Mouse (Mus musculus) myocyte (in vitro differentiated cells): ENCODE measurements around the gene Hoxd12.

Experiments used
- MAX ChIP-seq: IDR thresholded peaks from one replicate; pipeline ENCODE4 v1.6.1; 2011; ENCODE audit warnings: low read depth, mild to moderate bottlenecking, control low read depth
- MYOD1 ChIP-seq, 3 experiments: IDR thresholded peaks; one replicate each; pipeline ENCODE4 v1.6.1; 2011; ENCODE audit warnings: control low read depth in 2 of 3, low read depth in 2 of 3, mild to moderate bottlenecking in 2 of 3, moderate library complexity in 1 of 3; ENCODE audit not compliant: insufficient read length in 2 of 3, control insufficient read depth in 1 of 3
- POLR2A ChIP-seq: IDR thresholded peaks from one replicate; pipeline ENCODE4 v1.6.1; 2011; ENCODE audit warnings: low read depth, mild to moderate bottlenecking, control low read depth, moderate library complexity; ENCODE audit not compliant: insufficient read length
- TCF3 ChIP-seq: IDR thresholded peaks from one replicate; pipeline ENCODE4 v1.6.1; 2011; ENCODE audit warnings: low read depth, control low read depth; ENCODE audit not compliant: insufficient read length
- USF1 ChIP-seq: IDR thresholded peaks from one replicate; pipeline ENCODE4 v1.6.1; 2011; ENCODE audit warnings: low read depth, mild to moderate bottlenecking, control low read depth, moderate library complexity

- TF ChIP-seq POLR2A = no peak
- no peak for TF ChIP-seq TCF3
- TF ChIP-seq MYOD1 (IDR thresholded peaks at IDR 0.05; ENCODE audit: control insufficient read depth in 1 of 3, insufficient read length in 2 of 3, low read depth in 2 of 3) = no peak
- TF ChIP-seq MAX = no peak
- no peak for TF ChIP-seq USF1
Observed at GRCm38 (mm10) chr2:74726551-74726950, 51.7 kb downstream of the Hoxd12 start, which contains the start of gene Gm28230.
